Mouse (Mus musculus): ENCODE measurements around the gene Vars.

DNA sequence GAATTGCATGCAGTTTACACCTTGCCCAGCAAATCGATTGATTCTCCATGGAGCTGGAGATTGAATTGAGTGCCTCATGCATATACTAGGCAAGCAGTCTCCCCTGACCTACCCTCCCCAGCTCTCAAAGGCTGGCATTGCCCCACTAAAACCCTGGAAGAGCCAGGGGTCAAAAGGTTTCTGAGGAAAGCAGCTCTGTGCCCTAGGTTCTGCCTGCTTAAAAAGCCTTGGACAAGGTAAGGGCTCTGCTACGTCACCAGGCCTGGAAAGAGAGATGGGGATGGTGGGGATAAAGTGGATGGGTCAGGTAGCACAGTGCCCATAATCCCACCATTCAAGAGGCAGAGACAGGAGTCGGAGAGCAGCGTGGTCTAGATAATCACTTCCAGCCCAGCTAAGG lies 46.0 kb upstream of the Vars start:
- no peak for TF ChIP-seq CTCF (IDR thresholded peaks at IDR 0.05; ENCODE audit: control insufficient read depth, insufficient read depth, insufficient replicate concordance, low read depth, low read length)
- TF ChIP-seq POLR2A (IDR thresholded peaks at IDR 0.05; ENCODE audit: control insufficient read depth, low read depth, low read length), result no peak
